Mouse (Mus musculus): ENCODE data around the gene Rps18.

DNA sequence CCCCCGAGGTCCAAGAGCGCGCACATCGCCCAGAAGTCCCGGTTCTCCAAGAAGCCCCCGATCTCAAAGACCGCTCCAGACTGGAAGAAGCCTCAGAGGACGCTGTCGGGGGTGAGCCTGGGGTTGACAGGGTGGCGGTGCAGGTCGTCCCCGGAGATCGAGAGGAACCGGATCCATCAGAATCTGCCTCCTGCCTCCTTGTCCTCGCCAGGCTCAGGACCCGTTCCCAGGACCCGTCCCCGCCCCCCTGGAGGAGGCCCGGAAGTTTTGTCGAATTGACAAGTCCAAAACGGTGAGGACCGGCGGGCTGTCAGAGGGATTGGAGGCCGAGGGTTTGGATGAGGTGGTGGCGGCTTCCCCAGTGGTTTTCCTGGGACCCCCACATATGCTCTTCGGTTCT, 14.8 kb downstream of the Rps18 start:
- no peak for TF ChIP-seq CTCF (IDR thresholded peaks at IDR 0.05; ENCODE audit: borderline replicate concordance, insufficient read depth, low read depth, low read length)
- no peak for TF ChIP-seq POLR2A (IDR thresholded peaks at IDR 0.05; ENCODE audit: borderline replicate concordance, insufficient read depth, low read length)

Measured in cerebellum, adult 2 months (tissue).